Mouse (Mus musculus) mouse trophoblast stem cell (cell line): ENCODE measurements around the gene 4930415O20Rik.
"Not testable (repeated sequence)": the region's sequence is repeated elsewhere in the genome, so short reads cannot be mapped to it uniquely, and the experiment has no call there.

ENCODE experiments used
- in situ Hi-C, 2 experiments: fragments of 300-500 bp; cut with MseI, MboI; formaldehyde crosslinking; loops; 2 replicates in 1 of 2; 3 replicates in 1 of 2; pipeline ENCODE4 v1.15.1; 2025

4930415O20Rik gene

DNA sequence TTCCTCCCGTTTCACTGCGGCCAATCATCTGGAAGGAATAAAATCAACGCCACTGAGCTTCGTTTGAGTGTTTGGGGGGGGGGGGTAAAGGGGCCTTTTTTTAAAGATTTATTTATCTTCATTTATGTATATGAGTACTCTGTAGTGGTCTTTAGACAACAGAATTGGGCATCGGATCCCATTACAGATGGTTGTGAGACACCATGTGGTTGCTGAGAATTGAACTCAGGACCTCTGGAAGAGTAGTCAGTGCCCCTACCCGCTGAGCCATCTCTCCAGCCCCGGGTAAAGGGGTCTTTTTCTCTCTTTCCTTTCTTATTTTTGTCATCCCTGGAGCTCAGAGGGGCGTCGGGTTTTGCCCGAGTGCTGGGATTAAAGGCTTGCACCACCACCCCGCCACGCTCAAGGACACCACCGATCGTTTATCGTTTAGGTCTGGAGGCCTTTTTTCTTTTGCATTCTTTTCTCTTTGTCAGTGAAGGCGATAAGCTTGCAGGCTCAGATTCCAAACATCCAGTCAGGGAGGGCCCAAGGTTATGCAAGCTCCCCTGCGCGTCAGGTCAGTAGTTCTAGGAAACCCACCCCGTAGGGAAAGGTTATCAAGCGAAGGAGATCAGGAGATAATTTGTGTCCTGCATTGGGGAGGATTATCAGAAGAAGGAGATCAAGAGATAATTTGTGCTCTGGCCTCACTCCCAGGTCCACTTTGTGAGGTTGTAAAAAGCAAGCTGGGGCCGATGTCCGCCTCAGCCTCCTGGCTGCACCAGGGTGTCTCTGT, 2.4 kb upstream of the 4930415O20Rik start:
- in situ Hi-C loops = no loop called here

DNA sequence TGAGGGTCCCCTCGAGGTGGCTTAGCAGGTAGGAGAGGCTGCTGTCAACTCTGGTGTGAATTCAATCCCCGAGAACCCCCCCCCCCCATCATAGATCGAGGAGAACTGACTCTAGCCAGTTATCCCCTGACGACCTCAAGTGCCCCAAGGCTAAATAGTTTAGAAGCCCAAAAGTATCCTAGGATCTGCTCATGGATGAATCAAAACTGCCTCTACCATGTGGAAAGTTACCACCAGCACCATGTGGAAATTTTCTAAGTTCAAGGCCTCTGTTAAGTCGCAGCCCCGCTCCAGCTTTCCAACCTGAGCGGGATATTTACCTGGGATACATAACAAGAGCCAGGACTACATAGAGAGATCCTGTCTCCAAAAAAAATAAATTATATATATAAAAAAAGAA, 1.6 kb upstream of the 4930415O20Rik start:
- in situ Hi-C loops = no loop called here

DNA sequence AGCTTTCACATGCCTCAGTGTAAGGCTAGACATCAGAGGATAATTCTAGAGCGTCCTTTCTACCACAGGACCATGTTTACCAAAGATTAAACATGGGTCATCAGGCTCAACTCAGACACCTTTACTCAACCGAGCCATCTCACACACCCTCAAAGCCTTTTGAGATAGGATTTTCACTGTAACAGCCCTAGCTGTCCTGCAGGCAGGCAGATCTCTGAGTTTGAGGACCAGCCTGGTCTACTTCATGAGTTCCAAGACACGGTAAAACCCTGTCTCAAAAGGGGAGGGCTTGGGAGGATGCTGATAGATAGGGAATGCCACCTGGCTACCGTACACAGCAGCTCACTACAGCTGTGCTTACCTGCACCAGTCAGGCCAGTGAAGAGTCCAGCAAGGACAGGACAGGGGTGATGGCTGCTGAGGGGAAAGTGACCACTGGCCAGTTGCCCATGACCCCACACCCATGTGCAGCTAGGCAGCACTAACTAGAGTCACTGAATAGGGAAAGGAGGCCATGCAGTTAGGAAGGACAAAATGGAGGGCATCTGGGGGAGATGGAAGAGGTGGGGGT, 924 bp upstream of the 4930415O20Rik start:
- in situ Hi-C loops = no loop called here

DNA sequence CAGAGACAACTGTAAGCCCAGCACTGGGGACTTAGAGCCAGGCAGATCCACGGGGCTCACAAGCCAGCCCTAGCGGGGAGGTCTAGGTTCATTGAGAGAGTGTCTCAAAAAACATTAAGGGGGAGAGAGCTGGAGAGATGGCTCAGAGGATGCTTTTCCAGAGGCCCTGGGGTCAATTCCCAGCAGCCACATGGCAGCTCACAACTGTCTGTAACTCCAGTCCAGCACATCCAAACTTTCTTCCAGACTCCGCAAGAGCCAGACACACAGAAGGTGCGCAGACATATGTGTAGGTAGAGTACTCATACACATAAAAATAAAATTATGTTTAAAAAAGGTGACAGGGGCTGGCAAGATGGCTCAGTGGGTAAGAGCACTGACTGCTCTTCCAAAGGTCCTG, 2.5 kb downstream of the 4930415O20Rik start:
- in situ Hi-C loops = no loop called here

DNA sequence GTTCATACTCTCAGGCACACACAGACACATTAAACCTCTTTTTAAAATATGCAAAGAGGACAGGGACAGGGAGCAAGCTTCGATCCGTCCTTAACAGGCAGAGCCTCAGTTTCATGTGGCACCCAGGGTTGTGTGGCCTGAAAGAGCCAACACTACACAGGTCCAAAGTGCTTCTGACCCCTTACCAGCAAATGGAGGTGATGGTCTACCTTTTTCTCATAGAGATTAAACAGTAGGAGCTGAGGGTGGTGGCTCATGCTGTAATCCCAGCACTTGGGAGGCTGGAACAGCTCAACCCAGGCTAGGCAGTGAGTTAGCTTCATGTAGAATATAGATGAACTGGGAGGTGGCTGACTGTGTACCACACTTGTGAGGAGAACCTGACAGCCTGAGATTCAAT, 8.5 kb downstream of the 4930415O20Rik start:
- in situ Hi-C loops = loop anchor here in 1 of 2 experiments (5.0 kb wide), 1 partner anchor 38 kb away; no protein-coding TSS in a partner anchor

DNA sequence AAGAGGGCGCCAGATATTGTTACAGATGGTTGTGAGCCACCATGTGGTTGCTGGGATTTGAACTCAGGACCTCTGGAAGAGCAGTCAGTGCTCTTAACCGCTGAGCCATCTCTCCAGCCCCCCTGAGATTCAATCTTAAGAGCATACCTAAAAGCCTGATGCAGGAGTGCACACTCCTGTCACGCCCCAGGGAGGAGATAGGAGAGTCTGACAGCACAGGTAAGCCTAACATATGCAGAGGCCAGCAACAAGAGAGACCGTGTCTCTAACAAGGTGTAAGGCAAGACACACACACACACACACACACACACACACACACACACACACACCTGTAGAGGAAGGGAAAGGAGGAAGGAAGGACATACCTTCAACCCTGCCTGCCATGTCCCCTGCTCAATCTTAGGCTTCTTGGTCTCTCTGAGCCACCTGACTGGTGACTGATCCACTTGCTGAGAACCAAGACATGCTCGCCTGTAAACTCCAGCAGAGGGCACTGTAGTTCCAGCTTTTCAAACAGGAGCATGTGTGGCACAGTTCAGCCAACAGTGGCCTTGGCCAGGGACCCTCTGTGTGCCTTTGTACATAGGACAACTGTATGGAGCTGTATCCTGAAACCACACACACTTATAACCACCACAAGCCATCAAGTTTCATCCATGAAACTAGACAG, 9.1 kb downstream of the 4930415O20Rik start:
- in situ Hi-C loops = loop anchor here (5.0 kb wide), 1 partner anchor 37 kb away; no protein-coding TSS in a partner anchor

DNA sequence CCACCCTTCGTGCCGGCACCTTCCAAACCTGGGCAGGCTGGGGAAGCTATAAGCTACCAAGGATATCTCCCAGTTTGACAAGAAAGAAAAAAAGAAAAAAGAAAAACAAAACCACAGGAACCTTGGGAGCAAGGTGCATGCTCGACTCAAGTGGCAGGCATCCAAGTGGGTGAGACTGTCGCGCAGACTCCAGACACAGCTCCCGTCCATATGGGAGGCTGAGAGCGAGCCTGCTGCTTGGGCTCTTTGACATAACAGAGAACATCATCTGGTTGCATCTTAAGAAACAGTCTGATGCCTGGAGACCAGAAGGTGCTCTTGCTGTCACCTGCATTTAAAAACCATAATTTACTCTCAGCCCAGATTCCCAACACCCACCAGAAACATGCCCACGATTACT, 11.6 kb downstream of the 4930415O20Rik start:
- in situ Hi-C loops = loop anchor here in 1 of 2 experiments (5.0 kb wide), 1 partner anchor 35 kb away; no protein-coding TSS in a partner anchor

DNA sequence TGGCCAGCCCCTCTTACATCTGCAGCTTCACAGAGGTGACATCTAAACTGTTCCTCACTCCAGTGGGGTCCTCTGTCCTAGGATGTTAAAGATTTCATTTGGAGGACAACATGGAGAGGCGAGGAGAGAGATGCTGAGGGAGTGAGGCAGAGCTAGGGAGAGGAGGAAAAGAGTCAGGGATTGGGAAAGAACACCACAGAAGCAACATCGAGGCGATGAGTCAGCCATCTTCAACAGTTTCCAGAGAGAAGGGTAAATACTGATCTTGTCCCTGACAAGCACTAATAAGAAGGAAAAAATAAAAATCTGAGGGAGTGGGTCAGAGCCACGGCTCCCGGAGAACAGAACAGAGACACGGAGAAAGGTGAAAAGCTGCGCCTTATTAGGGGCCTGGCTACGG, 12.2 kb downstream of the 4930415O20Rik start:
- in situ Hi-C loops = loop anchor here in 1 of 2 experiments (5.0 kb wide), 1 partner anchor 34 kb away; no protein-coding TSS in a partner anchor

DNA sequence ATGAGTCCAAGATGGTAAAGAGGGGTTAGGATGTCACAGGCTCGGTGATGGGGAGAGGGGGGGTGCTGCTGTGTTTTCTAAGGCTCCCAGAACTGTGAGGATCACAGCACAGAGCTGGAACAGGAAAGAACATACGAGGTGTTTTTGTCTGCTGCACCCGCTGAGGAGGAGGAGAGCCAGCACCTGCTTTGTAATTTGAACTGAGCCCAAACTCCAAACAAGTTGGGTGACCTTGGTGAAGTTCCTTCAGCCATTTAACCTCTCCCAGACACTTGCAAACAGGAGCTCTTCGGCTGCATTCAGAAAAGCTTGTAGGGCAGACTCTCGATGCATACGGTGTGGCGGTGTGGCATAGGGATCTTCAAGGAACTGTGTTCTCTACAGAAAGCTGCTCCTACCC, 14.6 kb downstream of the 4930415O20Rik start:
- in situ Hi-C loops = no loop called here

DNA sequence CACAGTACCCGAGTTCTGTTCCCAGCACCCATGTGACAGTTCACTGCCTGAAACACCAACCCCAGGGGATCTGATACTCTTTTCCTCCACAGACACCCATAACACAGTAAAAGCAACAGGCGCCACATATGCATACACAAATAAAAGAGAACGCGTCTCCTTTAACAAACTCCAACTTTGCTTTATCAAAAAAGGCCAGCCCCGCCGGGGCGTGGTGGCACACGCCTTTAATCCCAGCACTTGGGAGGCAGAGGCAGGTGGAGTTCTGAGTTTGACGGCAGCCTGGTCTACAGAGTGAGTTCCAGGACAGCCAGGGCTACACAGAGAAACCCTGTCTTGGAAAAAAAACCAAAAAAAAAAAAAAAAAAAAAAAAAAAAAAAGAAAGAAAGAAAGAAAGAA, 15.3 kb downstream of the 4930415O20Rik start:
- in situ Hi-C loops = not testable (repeated sequence)

DNA sequence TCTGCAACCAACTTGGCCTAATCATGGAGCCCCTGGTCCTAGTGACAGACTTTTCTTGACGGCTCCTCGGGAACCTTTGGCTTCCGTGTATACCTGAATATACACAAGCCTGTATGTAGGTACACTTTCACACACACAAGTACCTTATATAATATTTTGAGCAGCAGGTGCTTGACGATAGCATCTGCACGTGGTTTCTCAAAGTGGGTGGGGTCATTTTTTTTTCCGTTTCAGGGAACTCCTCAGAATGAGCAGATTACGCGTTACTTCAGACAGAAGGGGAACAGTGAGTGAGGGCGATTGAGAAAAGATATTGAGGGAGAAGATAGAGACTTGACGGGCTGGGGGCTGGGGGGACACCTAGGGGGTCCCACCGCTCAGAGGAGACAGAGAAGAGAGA, 16.9 kb downstream of the 4930415O20Rik start:
- in situ Hi-C loops = no loop called here

DNA sequence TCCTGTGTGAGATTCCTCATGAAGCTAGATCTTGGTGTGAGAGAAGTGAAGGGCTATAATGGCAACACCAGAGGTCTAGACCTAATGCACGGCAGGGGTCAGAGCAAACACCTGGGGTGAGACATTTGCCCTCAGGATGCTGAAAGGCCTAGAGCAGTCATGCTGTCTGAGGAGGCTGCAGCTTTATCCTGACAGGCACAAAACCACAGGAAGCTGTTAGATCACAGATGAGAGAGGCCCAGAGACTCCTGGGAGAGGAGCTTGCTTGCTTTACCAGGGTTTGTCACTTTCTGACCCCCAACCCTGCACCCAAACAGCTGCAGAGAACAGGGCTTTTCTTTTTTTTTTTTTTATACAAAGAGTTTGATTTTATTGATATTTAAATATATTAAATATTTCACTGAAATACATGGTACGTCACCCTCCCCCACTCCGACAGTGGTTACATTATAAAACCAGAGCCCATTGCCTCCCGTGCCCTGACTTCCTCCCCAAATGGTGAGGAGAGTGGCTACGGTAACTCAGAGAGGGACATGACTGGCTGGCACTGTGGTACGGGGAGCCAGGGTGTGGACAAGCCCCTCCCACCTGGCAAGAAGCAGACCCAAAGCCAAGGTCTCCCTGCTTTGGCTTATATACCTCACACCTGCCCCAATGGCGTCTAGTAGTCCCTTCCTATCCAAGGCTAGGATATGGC, 19.0 kb downstream of the 4930415O20Rik start:
- in situ Hi-C loops = no loop called here

DNA sequence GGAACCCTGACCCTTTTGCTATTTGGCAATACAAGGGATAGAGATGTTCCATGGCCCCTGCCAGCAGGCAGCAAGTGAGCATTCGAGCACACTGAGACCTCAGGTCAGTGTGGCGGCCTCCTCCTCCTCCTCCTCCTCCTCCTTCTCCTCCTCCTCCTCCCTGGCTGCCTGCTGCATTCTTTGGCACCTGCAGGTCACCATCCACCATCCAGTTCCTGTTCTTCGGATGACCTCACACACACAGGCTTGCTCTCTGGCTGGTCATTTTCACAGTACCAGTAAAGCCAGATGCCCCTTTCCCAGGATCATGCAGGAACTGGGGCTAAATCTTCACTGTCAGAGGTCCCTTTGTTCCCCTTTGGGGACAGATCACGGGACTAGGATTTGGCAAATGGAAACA, 20.6 kb downstream of the 4930415O20Rik start:
- in situ Hi-C loops = no loop called here

DNA sequence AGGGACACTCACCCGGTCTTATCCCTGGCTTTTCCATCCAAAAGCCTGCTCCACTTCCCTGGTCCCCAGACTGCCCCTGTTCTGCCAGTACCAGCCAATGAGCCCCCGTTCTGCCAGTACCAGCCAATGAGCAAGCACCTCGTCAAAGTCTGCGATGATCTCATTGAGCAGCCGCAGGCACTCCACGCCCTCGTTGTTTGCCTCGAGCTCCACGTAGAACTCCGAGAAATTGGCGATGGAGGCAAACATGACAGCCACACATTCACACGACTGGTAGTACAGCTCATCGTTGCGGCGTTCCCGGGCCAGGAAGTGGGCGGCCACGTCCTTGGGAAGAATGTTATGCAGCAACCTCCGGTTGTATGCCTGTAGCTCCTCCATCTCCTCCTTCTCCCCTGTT, 23.4 kb downstream of the 4930415O20Rik start:
- in situ Hi-C loops = no loop called here

DNA sequence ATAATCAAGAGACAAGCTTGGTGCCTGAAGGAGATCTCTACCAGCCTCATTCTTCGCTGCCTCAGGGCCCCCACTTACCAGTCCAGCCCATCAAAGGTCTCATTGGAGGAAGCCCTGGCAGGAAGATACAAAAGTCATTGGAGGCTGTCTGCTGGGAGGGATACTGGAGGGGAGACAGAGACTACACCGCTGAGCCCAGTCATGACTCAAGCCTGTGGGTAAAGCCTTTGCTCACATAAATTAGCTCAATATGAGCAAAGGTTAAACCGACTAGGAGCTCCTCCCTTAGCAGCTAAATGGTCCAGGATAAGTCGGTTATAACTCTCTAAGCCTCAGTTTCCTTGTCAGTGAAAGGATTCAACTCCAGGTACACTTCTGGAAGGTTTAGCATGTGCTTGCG, 24.2 kb downstream of the 4930415O20Rik start:
- in situ Hi-C loops = no loop called here

DNA sequence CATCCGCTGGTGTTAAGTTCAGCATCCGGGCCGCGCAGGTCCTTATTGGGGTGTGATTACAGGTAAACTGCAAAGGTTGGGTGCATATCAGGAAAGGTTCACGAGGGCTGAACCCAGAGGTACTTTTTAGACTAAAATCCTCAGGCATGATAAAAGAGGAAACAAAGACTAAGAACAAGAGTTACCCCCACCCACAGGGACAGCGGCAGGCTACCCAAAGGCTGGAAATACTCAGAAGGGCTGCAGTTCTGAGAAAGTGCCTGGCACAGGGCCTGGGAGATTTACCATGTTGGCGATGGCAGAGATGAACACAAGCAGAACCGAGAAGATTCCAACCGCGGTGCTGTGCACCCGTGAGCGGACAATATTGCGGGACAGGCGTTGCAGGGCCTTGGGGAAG, 25.8 kb downstream of the 4930415O20Rik start:
- in situ Hi-C loops = no loop called here

DNA sequence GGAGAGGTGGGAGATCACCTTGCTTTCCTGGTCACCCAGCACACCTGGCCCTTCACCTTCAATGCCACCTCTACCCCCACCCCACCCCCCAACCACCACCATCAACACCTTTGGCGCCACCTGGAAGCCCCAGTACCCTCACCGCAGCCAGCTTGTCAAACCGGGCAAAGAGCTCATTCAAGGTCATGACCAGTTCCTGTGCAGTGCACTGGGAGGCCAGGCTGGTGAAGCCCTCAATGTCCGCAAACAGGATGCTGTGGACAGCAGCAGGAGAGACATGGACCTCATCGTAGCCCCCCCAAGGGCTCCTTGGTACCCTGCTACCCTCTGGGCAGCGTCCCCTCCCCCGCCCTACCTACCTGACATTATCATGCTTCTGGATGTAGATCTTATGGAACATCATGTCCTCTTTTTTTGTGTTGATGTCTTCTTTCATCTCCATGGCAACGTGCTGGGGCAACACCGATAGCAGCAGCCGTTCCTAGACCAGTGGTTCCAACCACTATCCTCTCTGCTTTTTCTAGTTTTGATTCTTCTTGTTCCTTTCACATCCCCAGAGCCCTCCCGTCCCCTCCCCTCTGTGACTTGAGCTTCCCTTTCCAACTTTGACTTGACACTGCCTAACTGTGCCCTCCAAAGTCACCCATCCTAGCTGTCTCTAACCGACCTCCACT, 29.4 kb downstream of the 4930415O20Rik start:
- in situ Hi-C loops = no loop called here

DNA sequence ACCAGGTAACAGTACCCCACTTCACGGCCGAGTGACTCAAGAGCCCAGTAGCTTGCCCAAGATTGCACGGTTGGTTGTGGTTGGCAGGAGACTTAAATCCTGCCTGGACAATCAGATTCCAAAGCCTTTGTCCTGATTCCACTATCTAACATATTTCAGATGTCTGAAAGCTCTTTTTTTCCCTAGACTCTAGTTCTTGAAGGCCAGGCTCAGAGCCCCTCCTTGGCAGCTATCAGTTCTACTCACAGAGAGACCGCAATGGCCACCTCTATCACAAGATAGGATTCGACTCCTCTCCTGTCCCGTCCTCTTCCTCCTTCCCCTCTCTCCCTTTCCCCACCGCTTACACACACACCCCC, 31.0 kb downstream of the 4930415O20Rik start:
- in situ Hi-C loops = no loop called here

DNA sequence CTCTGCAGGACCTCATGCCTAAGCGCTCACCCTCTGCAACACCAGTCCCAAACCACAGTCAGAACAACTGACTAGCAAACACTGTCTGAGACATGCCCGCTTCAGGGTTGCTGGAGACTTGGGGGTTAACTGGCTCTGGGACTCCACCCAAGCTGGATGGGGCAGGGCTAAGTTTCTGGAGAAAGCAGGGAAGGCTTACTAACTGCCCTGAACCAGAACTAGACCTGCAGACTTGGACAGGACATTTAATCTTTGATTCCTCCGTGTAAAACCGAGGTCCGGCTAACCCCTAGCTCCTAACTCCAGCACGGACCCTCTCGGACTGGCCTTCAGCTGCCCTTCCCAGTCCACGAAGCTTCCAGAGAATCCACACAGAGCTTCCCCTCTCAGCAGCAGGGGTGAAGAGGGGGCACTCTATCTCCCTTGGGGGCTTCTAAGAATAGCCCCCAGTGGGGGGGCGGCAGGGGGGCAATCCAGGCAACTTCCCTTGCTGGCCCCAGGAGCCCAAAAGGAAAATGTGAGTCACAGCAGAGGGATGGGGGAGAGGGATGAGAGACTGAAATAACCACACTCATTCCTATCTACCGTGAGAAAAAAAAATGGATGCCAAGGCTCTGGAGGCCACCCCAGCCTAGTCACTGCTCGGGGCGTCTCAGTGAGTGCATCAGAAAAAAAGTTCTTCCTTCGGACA, 31.5 kb downstream of the 4930415O20Rik start:
- in situ Hi-C loops = no loop called here

DNA sequence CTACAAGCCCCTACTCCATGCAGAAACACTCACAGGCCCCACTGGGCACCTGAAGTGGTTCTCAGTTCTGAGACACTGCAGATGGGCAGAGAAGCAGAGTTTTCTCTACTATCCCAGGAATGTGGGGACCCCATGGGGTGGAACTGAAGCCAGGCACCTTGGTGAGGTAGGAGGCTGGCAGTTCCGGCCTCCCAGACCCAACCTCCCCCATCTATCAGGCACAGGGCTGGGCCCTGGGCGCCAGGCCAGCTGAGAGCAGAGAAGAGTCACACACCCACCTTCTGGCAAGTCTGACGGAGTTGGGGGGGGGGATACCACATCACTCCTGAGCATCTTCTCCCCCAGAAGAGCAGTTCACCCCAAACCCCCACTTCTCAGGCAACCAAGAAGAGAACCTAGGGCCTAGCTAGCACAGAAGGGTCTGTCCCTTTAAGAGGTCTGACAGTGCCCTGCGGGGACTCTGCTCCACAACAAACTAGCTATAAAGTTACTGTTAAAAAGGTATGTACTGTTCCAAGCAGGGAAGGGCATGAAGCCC, 32.2 kb downstream of the 4930415O20Rik start:
- in situ Hi-C loops = no loop called here
